Mouse (Mus musculus): Measurements from ENCODE around the gene Apobec3.
"Not testable (repeated sequence)": the region's sequence is repeated elsewhere in the genome, so short reads cannot be mapped to it uniquely, and the experiment has no call there.

Apobec3 gene

GRCm38 (mm10) chr15:79895221-79896079 is 4.0 kb downstream of the Apobec3 start:
- DNase-seq (ENCODE audit: low read depth): not testable (repeated sequence)

GRCm38 (mm10) chr15:79896080-79896725 is 4.7 kb downstream of the Apobec3 start:
- DNase-seq (ENCODE audit: low read depth): no peak

GRCm38 (mm10) chr15:79898988-79899387 is 7.5 kb downstream of the Apobec3 start:
- no peak for DNase-seq (ENCODE audit: low read depth)

GRCm38 (mm10) chr15:79899828-79900510 is 8.5 kb downstream of the Apobec3 start:
- DNase-seq (ENCODE audit: low read depth): no peak

GRCm38 (mm10) chr15:79900751-79901150 is 9.3 kb downstream of the Apobec3 start:
- DNase-seq (ENCODE audit: low read depth): no peak

GRCm38 (mm10) chr15:79901399-79901798 is 9.9 kb downstream of the Apobec3 start:
- no peak for DNase-seq (ENCODE audit: low read depth)

- not testable (repeated sequence) for DNase-seq (ENCODE audit: low read depth)
Measured at GRCm38 (mm10) chr15:79903081-79903480, 11.6 kb downstream of the Apobec3 start.

- DNase-seq (ENCODE audit: low read depth): no peak
Measured at GRCm38 (mm10) chr15:79903963-79904362, 12.5 kb downstream of the Apobec3 start.

- not testable (repeated sequence) for DNase-seq (ENCODE audit: low read depth)
Measured at GRCm38 (mm10) chr15:79904678-79905077, 13.2 kb downstream of the Apobec3 start.

- no peak for DNase-seq (ENCODE audit: low read depth)
Measured at GRCm38 (mm10) chr15:79905211-79905610, 13.8 kb downstream of the Apobec3 start.

GRCm38 (mm10) chr15:79906855-79907254 is 15.4 kb downstream of the Apobec3 start:
- no peak for DNase-seq (ENCODE audit: low read depth)

- DNase-seq (ENCODE audit: low read depth): not testable (repeated sequence)
Measured at GRCm38 (mm10) chr15:79909006-79909405, 17.5 kb downstream of the Apobec3 start.

GRCm38 (mm10) chr15:79910812-79911211 is 19.4 kb downstream of the Apobec3 start:
- DNase-seq (ENCODE audit: low read depth): not testable (repeated sequence)

- DNase-seq (ENCODE audit: low read depth): no peak
Measured at GRCm38 (mm10) chr15:79911339-79911738, 19.9 kb downstream of the Apobec3 start.

GRCm38 (mm10) chr15:79913761-79914346 is 22.4 kb downstream of the Apobec3 start:
- no peak for DNase-seq (ENCODE audit: low read depth)

- no peak for DNase-seq (ENCODE audit: low read depth)
Measured at GRCm38 (mm10) chr15:79914357-79914756, 22.9 kb downstream of the Apobec3 start.

GRCm38 (mm10) chr15:79916150-79916549 is 24.7 kb downstream of the Apobec3 start:
- no peak for DNase-seq (ENCODE audit: low read depth)

GRCm38 (mm10) chr15:79917111-79917720 is 25.8 kb downstream of the Apobec3 start:
- DNase-seq (ENCODE audit: low read depth): no peak

GRCm38 (mm10) chr15:79918485-79918884 is 27.0 kb downstream of the Apobec3 start:
- no peak for DNase-seq (ENCODE audit: low read depth)

GRCm38 (mm10) chr15:79919787-79920186 is 28.3 kb downstream of the Apobec3 start:
- DNase-seq (ENCODE audit: low read depth): no peak

- no peak for DNase-seq (ENCODE audit: low read depth)
Measured at GRCm38 (mm10) chr15:79926856-79927416, 35.5 kb downstream of the Apobec3 start.

Measured in fibroblast of lung, adult 2 months (primary cell).